Mouse (Mus musculus): Measurements from ENCODE around the gene Dmbt1. TPM values are rescaled to one million over a fixed set of nuclear protein-coding genes. Genes with fewer than 3 reads are reported as not detected.

Gene Dmbt1
- polyA plus RNA-seq, 1 experiment from 2014 or later = not detected

Other genes starting within 250 kb of the Dmbt1 start
- gene Plekha1, start 166.3 kb upstream of the Dmbt1 start, polyA plus RNA-seq (2014; fragmentation: Nextera tagmentation; extraction: Ambion mirVana) = 39.8 and 50.1 TPM in 2 replicates
- gene Htra1, start 95.9 kb upstream of the Dmbt1 start, polyA plus RNA-seq (2014; fragmentation: Nextera tagmentation; extraction: Ambion mirVana) = 7.3 and 19.0 TPM in 2 replicates
- not detected in 2 replicates for gene 4933402N03Rik, start 114.3 kb downstream of the Dmbt1 start, polyA plus RNA-seq (2014; fragmentation: Nextera tagmentation; extraction: Ambion mirVana)
- gene 5430419D17Rik, start 142.3 kb downstream of the Dmbt1 start, polyA plus RNA-seq (2014; fragmentation: Nextera tagmentation; extraction: Ambion mirVana) = not detected in 2 replicates

Measured in hindbrain, embryonic 11.5 days (tissue).